Mouse (Mus musculus): Measurements from ENCODE around the gene Umad1. TPM values are rescaled to one million over a fixed set of nuclear protein-coding genes. Genes with fewer than 3 reads are reported as not detected.

Umad1 gene
- 10.7 and 10.9 TPM in 2 replicates for polyA plus RNA-seq (2012; rRNA removed)
- polyA plus RNA-seq (2014; fragmentation: Nextera tagmentation; extraction: Ambion mirVana), result 16.3 and 16.6 TPM in 2 replicates

DNA sequence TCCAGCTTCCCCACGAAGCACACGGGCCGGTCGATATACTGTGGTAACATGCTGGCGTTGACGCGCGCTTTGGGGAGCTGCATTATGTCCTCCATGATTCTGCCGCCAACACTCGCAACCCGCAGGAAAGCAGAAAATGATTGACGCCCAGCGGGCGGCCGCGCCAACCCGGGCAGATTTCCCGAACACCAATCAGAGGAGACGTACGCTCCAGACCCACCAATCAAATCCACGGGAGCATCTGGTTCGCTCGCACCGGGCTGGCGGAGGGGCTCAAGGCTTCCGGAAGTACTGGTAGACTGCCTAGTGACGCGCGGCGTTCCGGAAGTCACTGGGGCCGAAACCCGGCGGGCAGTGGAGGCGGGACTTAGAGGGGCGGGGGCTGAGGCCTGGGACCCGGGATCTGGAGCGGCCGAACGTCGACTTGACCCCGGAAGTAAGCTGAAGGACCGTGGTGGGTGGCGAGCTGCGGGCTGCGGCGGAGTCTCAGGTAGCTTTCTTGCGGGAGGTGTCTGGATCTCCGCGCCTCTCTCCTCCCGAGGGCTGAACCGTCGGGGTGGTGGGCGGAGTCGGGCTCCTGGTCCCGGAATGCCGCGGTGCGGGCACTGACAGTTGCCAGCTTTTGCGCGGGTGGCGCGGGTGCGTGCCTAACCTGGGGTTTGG, at the start of gene Umad1, which contains the start of the genes Rpa3 and Gm45062:
Umad1 (plus strand) TSS at position 285 of the 663 bp plus-strand sequence.
Rpa3 (minus strand) TSS at position 170 of the 663 bp plus-strand sequence.
Gm45062 (plus strand) TSS at position 447 of the 663 bp plus-strand sequence.
- under 1% methylated on average over 56 of the region's 64 CpGs for WGBS
- DNase-seq (ENCODE audit: low spot score) (peak; percentile 99), ATAC-seq (ENCODE audit: low FRiP score, low read depth) (peak; percentile 100)
- H3K9ac ChIP-seq (ENCODE audit: low read depth, low read length, severe bottlenecking), result peak within 1 kb of the TSS; percentile 69
- H3K36me3 ChIP-seq (ENCODE audit: control insufficient read depth, insufficient read depth, low read length), result peaks cover 3% of the 10 kb centered on the region; the same call in 1 of the 2 replicates
- TF ChIP-seq POLR2A (IDR thresholded peaks at IDR 0.05; ENCODE audit: borderline replicate concordance, extremely low read depth, insufficient read depth, insufficient read length), result 0 out of 2 replicates have a peak, but pooled peaks have one; percentile 17
- H3K27ac ChIP-seq (replicated peaks; ENCODE audit: low read depth, low read length), result peak within 1 kb of the TSS; percentile 65
- no peaks in the 10 kb centered on the region for H3K27me3 ChIP-seq (ENCODE audit: control insufficient read depth, insufficient read depth, low read length)
- H3K4me3 ChIP-seq (replicated peaks; ENCODE audit: low read length), result peak within 1 kb of the TSS; percentile 69
- H3K4me1 ChIP-seq (ENCODE audit: control insufficient read depth, insufficient read depth, low read length), result peaks cover 5% of the 10 kb centered on the region; the same call in 1 of the 2 replicates
- H3K9me3 ChIP-seq (ENCODE audit: control insufficient read depth, low read length), result no peaks in the 10 kb centered on the region
- H3K4me2 ChIP-seq (replicated peaks; ENCODE audit: low read depth, low read length, severe bottlenecking), result peak within 1 kb of the TSS; percentile 83

- TF ChIP-seq POLR2A (IDR thresholded peaks at IDR 0.05; ENCODE audit: borderline replicate concordance, extremely low read depth, insufficient read depth, insufficient read length), result no peak
- DNase-seq (ENCODE audit: low spot score), result peak; percentile 46
- Histone ChIP-seq H3K27me3 (ENCODE audit: control insufficient read depth, insufficient read depth, low read length) (no peaks in the 10 kb centered on the region), H3K36me3 (ENCODE audit: control insufficient read depth, insufficient read depth, low read length) (peaks cover 6% of the 10 kb centered on the region), H3K9me3 (ENCODE audit: control insufficient read depth, low read length) (no peaks in the 10 kb centered on the region), H3K9ac (ENCODE audit: low read depth, low read length, severe bottlenecking) (peak overlapping the region; percentile 94), H3K4me1 (ENCODE audit: control insufficient read depth, insufficient read depth, low read length) (peaks cover 8% of the 10 kb centered on the region), H3K4me2 (replicated peaks; ENCODE audit: low read depth, low read length, severe bottlenecking) (peak overlapping the region; percentile 54), H3K27ac (replicated peaks; ENCODE audit: low read depth, low read length) (peak overlapping the region; percentile 92), H3K4me3 (replicated peaks; ENCODE audit: low read length) (peak overlapping the region; percentile 91)
- peak; percentile 14; the same call in 1 of the 2 replicates for ATAC-seq (ENCODE audit: low FRiP score, low read depth)
- WGBS, result 13% methylated on average over 10 of the region's 10 CpGs
Observed at GRCm38 (mm10) chr6:8209866-8210186, 49.3 kb upstream of the Umad1 start.

GRCm38 (mm10) chr6:8210661-8211060, 48.4 kb upstream of the Umad1 start:
- peak overlapping the region; percentile 54; the same call in 1 of the 2 replicates for H3K4me2 ChIP-seq (replicated peaks; ENCODE audit: low read depth, low read length, severe bottlenecking)
- no peak overlapping the region for H3K4me3 ChIP-seq (replicated peaks; ENCODE audit: low read length)
- peaks cover 14% of the 10 kb centered on the region for H3K36me3 ChIP-seq (ENCODE audit: control insufficient read depth, insufficient read depth, low read length)
- no peak overlapping the region for H3K27ac ChIP-seq (replicated peaks; ENCODE audit: low read depth, low read length)
- no peaks in the 10 kb centered on the region for H3K27me3 ChIP-seq (ENCODE audit: control insufficient read depth, insufficient read depth, low read length)
- DNase-seq (ENCODE audit: low spot score) (no peak), ATAC-seq (ENCODE audit: low FRiP score, low read depth) (no peak)
- no peaks in the 10 kb centered on the region for H3K9me3 ChIP-seq (ENCODE audit: control insufficient read depth, low read length)
- TF ChIP-seq POLR2A (IDR thresholded peaks at IDR 0.05; ENCODE audit: borderline replicate concordance, extremely low read depth, insufficient read depth, insufficient read length), result no peak
- H3K4me1 ChIP-seq (ENCODE audit: control insufficient read depth, insufficient read depth, low read length), result peaks cover 8% of the 10 kb centered on the region
- no peak overlapping the region for H3K9ac ChIP-seq (ENCODE audit: low read depth, low read length, severe bottlenecking)
- WGBS, result 90% methylated on average over 3 of the region's 3 CpGs

- 81% methylated on average over 3 of the region's 3 CpGs for WGBS
- Histone ChIP-seq H3K36me3 (ENCODE audit: control insufficient read depth, insufficient read depth, low read length) (peaks cover 45% of the 10 kb centered on the region), H3K4me2 (replicated peaks; ENCODE audit: low read depth, low read length, severe bottlenecking) (no peak overlapping the region), H3K9me3 (ENCODE audit: control insufficient read depth, low read length) (no peaks in the 10 kb centered on the region), H3K4me3 (replicated peaks; ENCODE audit: low read length) (no peak overlapping the region), H3K27me3 (ENCODE audit: control insufficient read depth, insufficient read depth, low read length) (no peaks in the 10 kb centered on the region), H3K27ac (replicated peaks; ENCODE audit: low read depth, low read length) (no peak overlapping the region), H3K4me1 (ENCODE audit: control insufficient read depth, insufficient read depth, low read length) (no peaks in the 10 kb centered on the region), H3K9ac (ENCODE audit: low read depth, low read length, severe bottlenecking) (no peak overlapping the region)
- ATAC-seq (ENCODE audit: low FRiP score, low read depth), result no peak
- TF ChIP-seq POLR2A (IDR thresholded peaks at IDR 0.05; ENCODE audit: borderline replicate concordance, extremely low read depth, insufficient read depth, insufficient read length), result no peak
- no peak for DNase-seq (ENCODE audit: low spot score)
Observed at GRCm38 (mm10) chr6:8227035-8227434, 32.1 kb upstream of the Umad1 start.

- H3K9me3 ChIP-seq (ENCODE audit: control insufficient read depth, low read length), result no peaks in the 10 kb centered on the region
- H3K36me3 ChIP-seq (ENCODE audit: control insufficient read depth, insufficient read depth, low read length), result peaks cover 55% of the 10 kb centered on the region
- no peak overlapping the region for H3K4me3 ChIP-seq (replicated peaks; ENCODE audit: low read length)
- no peaks in the 10 kb centered on the region for H3K4me1 ChIP-seq (ENCODE audit: control insufficient read depth, insufficient read depth, low read length)
- 93% methylated on average over 3 of the region's 3 CpGs for WGBS
- H3K4me2 ChIP-seq (replicated peaks; ENCODE audit: low read depth, low read length, severe bottlenecking), result no peak overlapping the region
- no peaks in the 10 kb centered on the region for H3K27me3 ChIP-seq (ENCODE audit: control insufficient read depth, insufficient read depth, low read length)
- H3K9ac ChIP-seq (ENCODE audit: low read depth, low read length, severe bottlenecking), result no peak overlapping the region
- no peak overlapping the region for H3K27ac ChIP-seq (replicated peaks; ENCODE audit: low read depth, low read length)
- ATAC-seq (ENCODE audit: low FRiP score, low read depth) (no peak), DNase-seq (ENCODE audit: low spot score) (no peak)
- TF ChIP-seq POLR2A (IDR thresholded peaks at IDR 0.05; ENCODE audit: borderline replicate concordance, extremely low read depth, insufficient read depth, insufficient read length), result no peak
Observed at GRCm38 (mm10) chr6:8228596-8228995, 30.5 kb upstream of the Umad1 start.
